Mouse (Mus musculus): Measurements from ENCODE around the gene Ccdc33. TPM values are rescaled to one million over a fixed set of nuclear protein-coding genes. Genes with fewer than 3 reads are reported as not detected.

Ccdc33 gene
- polyA plus RNA-seq, 1 experiment: 0.06 TPM

DNA sequence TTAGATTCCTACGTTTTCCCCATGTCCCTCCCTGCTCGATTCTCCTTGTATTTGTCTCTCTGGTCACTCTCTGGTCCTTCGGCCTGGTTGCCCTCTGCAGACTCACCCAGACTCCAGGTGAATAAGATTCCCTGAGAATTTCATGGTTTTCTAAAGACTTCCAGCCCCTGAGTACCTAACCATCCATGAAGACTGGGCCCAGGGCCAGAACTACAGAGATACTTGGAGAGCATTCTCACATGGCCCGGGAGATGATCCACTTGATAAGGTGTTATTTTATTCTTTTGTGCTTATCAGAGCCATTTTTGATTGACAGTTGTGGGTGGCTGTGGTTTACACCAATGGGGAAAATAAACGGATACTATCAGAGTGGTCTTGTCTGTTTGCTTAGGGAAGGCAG, 86.7 kb downstream of the Ccdc33 start:
- WGBS: 67% methylated on average over 5 of the region's 5 CpGs
- DNase-seq (ENCODE audit: low read depth, low spot score): no peak

- no peak for DNase-seq (ENCODE audit: low read depth, low spot score)
- 90% methylated on average over 6 of the region's 6 CpGs for WGBS
Measured at GRCm38 (mm10) chr9:58029635-58030034, 89.0 kb downstream of the Ccdc33 start.

DNA sequence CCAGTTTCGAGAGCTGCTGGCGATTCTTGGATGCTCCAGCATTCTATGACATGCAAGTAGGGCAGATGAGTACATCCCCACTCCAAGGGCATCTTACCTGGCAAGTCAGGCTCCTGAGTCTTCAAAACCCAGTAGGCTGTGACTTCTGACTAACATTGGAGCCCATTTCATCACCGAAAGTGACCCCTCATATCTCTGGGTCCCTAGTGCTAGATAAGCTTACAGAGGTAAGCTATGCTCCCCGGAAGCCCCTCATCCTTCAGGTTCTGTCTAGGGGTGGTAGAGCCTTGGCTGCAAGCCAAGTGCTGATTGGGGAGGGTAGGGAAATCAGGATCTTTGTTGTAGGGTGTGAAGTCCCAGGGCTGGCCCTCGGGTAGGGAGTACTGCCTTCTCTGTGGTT, 89.8 kb downstream of the Ccdc33 start:
- WGBS: 60% methylated on average over 5 of the region's 5 CpGs
- DNase-seq (ENCODE audit: low read depth, low spot score): no peak

- DNase-seq (ENCODE audit: low read depth, low spot score): no peak
- 17% methylated on average over 2 of the region's 2 CpGs for WGBS
Measured at GRCm38 (mm10) chr9:58027426-58028180, 91.0 kb downstream of the Ccdc33 start.

- WGBS: 70% methylated on average over 9 of the region's 9 CpGs
- DNase-seq (ENCODE audit: low read depth, low spot score): no peak
Measured at GRCm38 (mm10) chr9:58025995-58026394, 92.6 kb downstream of the Ccdc33 start.

GRCm38 (mm10) chr9:58018385-58018784, 100.2 kb downstream of the Ccdc33 start:
- no peak for DNase-seq (ENCODE audit: low read depth, low spot score)
- 81% methylated on average over 5 of the region's 5 CpGs for WGBS

DNA sequence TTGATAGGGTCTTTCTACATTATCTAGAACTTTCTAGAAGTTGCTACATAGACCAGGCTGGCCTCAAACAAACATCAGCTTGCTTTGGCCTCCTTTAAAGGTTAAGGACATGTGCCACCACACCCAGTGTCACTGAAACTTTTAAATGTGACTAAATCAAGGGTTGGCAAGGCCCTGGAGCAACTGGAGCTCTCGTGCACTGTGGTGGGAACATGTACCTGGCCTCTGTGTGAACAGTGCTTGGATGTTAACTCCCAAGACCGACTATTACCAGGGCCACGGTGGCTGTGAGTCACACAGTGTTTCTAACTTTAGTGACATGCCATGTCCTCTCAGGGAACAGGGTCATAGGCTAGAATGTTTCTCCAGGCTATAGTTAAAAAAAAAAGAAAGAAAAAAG, 101.7 kb downstream of the Ccdc33 start:
- WGBS: 45% methylated on average over 3 of the region's 3 CpGs
- no peak for DNase-seq (ENCODE audit: low read depth, low spot score)

- 87% methylated on average over 6 of the region's 6 CpGs for WGBS
- no peak for DNase-seq (ENCODE audit: low read depth, low spot score)
Measured at GRCm38 (mm10) chr9:58015856-58016255, 102.8 kb downstream of the Ccdc33 start.

DNA sequence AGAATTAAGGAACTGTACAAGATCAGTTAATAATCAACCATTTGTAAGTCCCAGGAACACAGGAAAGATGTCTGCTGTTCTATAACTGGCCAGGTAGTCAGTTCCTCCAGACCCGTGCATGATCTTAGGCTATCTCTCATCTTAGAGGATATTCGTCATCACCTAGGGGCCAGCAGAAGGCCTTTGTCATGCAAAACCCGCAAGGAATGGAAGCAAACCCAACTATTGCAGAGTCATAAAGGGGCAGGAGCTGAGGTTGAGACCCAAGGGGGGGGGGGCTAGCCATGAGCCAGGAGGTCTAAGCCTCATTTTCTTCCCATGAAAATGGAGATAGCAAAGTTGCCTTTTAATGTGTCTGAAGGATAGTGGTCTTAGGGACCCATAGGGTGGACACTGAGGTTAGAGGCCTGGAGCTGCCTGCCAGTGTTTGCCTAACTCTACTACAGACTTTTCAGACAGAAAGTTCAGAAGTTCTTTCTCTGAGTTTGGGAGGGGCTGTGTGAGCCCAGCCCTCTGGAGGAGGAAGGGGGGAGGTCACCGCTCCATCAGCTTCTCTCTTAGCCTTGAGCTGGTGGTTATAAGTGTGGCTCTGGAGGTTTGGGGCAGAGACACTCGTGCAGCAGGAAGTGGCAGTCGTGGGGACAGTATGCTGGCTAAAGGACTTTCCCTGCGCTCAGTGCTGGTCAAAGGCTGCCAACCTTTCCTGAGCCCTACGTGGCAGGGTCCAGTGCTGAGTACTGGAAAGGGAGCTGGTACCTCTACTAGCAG, 104.0 kb downstream of the Ccdc33 start:
- 40% methylated on average over 8 of the region's 8 CpGs for WGBS
- no peak for DNase-seq (ENCODE audit: low read depth, low spot score)

DNA sequence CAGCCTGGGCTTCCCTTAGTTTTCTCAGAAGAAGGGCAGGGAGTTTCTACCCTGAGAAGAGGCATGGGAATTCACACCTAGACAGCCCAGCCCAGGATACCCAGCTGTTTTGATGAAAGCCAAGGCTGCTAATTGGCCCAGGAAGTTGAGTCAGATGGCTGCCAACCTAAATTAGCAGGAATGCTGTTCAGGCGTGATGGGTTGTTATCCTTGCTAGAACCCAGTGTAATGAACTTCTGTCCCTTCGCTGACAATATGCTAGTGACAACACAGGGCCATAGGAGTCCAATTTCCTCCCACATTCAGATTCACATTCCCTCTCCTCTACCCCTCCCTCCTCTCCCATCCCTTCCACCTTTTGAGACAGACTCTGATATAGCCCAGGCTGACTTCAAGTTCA, 105.7 kb downstream of the Ccdc33 start:
- 82% methylated on average over 2 of the region's 2 CpGs for WGBS
- no peak for DNase-seq (ENCODE audit: low read depth, low spot score)

DNA sequence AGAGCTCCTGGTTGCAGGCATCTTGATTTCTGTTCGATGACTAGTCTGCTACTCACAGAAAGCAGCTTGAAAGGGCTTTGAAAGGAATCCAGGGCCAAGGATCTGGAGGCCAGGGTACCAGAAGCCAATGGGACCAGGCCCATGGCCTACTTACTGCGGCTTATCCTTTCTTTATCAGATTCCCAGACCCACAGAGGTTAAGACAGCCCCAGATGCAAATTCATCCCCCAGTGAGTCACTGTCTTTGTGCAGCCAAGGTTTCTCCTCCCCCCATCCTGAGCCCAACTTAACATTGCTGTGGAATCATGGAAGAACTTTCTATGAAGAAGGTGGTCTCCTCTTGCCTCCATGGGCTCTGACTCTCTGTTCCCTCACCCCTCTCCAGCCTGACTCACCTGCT, 106.1 kb downstream of the Ccdc33 start:
- WGBS: 80% methylated on average over 2 of the region's 2 CpGs
- no peak for DNase-seq (ENCODE audit: low read depth, low spot score)

DNA sequence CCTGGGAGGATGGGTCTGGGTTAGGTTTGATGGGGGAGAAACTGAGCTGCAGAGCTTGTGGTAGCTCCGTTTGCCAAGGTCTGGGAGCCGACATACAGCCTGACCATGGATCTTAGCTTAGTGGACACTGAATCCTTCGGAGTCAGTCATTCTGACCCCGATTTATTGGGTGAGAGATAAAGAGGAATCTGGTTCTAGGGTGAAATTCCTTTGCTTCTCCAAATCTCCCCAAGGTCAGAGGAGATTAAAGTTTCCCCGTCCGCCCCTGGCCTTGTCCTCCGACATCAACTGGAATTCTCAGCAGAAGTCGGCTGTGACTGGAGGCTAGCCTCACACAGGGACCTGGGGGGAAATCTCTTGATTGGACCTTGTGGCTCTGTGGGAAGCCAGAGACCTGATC, 107.1 kb downstream of the Ccdc33 start:
- WGBS: 82% methylated on average over 8 of the region's 8 CpGs

GRCm38 (mm10) chr9:58011027-58011426, 107.6 kb downstream of the Ccdc33 start:
- DNase-seq (ENCODE audit: low read depth, low spot score): no peak
- WGBS: 32% methylated on average over 7 of the region's 7 CpGs

More for the DNA sequence above, 107.1 kb downstream of the Ccdc33 start:
- no peak for DNase-seq (ENCODE audit: low read depth, low spot score)

DNA sequence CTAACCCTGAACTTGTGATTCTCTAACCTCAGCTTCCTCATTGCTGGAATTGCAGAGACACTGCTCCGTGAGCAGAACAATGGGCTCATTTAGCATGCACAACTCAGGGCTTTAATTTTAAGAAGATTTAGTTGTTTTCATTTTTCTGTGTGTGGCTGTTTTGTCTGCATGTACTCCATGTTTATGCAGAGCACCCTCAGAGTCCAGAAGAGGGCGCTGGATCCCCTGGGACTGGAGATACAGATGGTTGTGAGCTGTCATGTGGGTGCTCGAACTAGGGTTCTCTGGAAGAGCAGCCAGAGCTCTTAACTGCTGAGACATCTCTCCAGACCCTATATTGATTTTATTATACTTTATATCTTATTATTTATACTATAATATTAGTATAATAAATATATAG, 109.0 kb downstream of the Ccdc33 start:
- WGBS: 70% methylated on average over 3 of the region's 3 CpGs
- no peak for DNase-seq (ENCODE audit: low read depth, low spot score)

DNA sequence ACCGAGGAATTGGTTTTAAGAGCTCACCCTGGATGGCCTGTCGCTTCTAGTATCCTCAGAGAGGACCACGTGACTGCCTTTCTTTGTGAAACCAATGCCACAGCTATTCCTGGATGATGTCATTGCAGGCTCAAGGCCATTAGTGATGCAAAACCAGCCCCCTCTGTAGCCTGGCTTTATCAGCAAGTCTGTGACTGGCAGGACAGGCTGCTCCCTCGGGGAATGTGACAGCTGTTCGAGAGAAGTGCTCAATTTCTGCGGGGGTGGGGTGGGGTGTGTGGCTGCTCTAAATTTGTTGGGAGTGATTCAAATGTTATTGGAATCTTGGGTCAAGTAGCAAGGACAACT, 109.6 kb downstream of the Ccdc33 start:
- 29% methylated on average over 6 of the region's 6 CpGs for WGBS
- no peak for DNase-seq (ENCODE audit: low read depth, low spot score)

DNA sequence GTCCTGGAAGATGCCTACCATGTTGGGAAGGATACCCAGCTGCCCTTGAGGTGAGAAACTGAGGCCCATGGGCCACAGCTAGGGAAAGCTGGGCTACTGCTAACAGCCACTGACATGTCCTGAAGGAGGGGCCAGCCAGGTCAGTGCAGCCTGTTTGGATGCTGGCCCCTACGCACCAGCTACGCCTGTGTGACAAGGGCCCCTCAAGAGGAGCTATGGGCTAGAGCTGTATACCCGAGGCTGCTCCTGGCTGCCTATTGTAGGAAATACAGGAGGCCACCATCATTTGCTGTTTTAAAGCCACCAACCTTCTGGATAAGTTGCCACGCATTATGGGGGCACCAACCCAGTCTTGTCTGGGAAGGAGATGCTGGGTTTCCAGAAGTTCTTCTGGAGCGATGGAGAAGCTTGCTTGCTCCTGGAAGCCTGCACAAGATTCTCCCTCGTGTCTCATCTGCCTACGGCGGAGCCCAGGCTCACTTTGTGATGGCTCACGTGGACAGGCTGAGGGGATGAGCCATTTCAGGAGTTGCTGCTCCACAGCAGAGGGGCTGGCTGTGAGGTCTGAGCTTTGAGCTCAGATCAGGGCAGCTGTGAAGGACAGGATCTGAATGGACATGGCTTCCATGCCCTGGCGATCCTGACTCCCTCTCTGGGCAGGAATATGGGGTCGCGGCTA, 110.1 kb downstream of the Ccdc33 start:
- WGBS: 83% methylated on average over 12 of the region's 12 CpGs
- DNase-seq (ENCODE audit: low read depth, low spot score): no peak

GRCm38 (mm10) chr9:58005753-58006461, 112.7 kb downstream of the Ccdc33 start, which contains the start of gene Cyp11a1:
Gene Cyp11a1, plus strand, starts transcription at chr9:58006411.
- WGBS: 79% methylated on average over 16 of the region's 16 CpGs
- DNase-seq (ENCODE audit: low read depth, low spot score): no peak

GRCm38 (mm10) chr9:58003272-58003671, 115.4 kb downstream of the Ccdc33 start:
- DNase-seq (ENCODE audit: low read depth, low spot score): no peak
- WGBS: 5% methylated on average over 2 of the region's 2 CpGs

- DNase-seq (ENCODE audit: low read depth, low spot score): no peak
- WGBS: 23% methylated on average over 2 of the region's 2 CpGs
Measured at GRCm38 (mm10) chr9:57999676-58000075, 118.9 kb downstream of the Ccdc33 start.

- no peak for DNase-seq (ENCODE audit: low read depth, low spot score)
- WGBS: 69% methylated on average over 2 of the region's 2 CpGs
Measured at GRCm38 (mm10) chr9:57998685-57999084, 119.9 kb downstream of the Ccdc33 start.
